Mouse (Mus musculus) right cerebral cortex, postnatal 14 days (tissue): ENCODE measurements around the gene Stk10.
A peak's percentile ranks its signal among the peaks of the same experiment; 100 is the strongest.

Experiments
- DNase-seq: peaks from one replicate; pipeline ENCODE4 v3.0.0; 2022

The Stk10 gene

DNA sequence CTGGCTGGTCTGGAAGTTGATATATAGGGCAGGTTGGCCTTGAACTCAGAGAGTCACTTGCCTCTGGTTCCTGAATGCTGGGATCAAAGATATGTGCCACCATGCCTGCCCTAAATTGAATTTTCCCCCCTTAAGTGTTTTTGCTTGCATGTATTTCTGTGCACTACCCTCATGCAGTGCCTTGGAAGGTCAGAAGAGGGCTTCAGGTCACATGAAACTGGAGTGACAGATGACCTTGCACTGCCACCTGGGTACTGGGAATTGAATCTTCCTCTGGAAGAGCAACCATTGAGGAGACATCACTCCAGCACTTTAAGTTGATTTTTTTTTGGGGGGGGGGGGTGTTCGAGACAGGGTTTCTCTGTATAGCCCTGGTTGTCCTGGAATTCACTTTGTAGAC, 3.0 kb upstream of the Stk10 start:
- no peak for DNase-seq

GRCm38 (mm10) chr11:32531871-32532764, 987 bp upstream of the Stk10 start, which contains the start of gene Efcab9:
Gene Efcab9 (minus strand): TSS chr11:32532081.
- DNase-seq, result no peak

GRCm38 (mm10) chr11:32533482-32534261, 567 bp downstream of the Stk10 start:
- peak; percentile 48 for DNase-seq

GRCm38 (mm10) chr11:32534453-32535075, 1.5 kb downstream of the Stk10 start:
- no peak for DNase-seq

GRCm38 (mm10) chr11:32535646-32536045, 2.5 kb downstream of the Stk10 start:
- DNase-seq, result no peak

GRCm38 (mm10) chr11:32536954-32537353, 3.8 kb downstream of the Stk10 start:
- DNase-seq, result no peak

DNA sequence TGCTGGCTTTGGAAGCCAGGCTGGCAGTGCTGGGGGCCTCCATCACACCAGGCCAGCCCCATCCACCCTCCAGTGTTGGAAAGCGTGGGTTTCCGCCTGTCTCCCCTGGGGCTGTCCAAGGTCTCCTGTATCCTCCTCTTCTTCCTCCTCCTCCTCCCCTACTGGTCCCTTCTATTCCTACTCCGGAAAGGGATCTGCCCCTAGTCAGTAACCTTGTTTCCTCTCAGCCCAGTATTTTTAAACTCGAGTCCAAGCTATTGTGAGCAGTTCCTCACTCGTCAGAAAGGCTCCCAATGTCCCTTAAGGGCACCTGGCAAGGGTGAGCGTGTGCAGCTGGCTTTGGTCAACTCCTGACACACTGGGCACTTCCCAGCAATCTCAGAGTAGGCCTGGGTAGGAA, 5.3 kb downstream of the Stk10 start:
- no peak for DNase-seq

DNA sequence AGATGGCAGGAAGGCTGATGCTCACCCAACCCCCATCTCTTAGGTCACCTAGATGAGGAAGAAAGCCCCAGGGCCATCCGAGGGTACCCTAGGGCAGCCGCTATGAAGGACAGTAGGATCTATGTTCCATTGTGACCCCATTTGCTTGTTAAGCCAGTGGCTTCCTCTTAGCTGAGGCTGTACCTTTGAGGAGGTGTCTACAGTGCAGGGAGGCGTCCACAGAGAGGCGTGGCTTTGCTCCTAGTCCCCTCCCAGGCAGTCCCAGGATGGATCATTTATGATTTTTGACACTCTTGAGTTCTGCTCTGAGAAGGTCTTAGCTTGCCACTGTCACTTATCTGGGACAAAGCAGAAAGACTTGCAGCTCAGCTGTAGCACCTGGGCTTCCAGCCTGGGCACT, 5.7 kb downstream of the Stk10 start:
- no peak for DNase-seq

- DNase-seq, result no peak
These were observed 6.6 kb downstream of the Stk10 start for GRCm38 (mm10) chr11:32539717-32540116.

GRCm38 (mm10) chr11:32540463-32540862, 7.4 kb downstream of the Stk10 start:
- DNase-seq, result no peak

DNA sequence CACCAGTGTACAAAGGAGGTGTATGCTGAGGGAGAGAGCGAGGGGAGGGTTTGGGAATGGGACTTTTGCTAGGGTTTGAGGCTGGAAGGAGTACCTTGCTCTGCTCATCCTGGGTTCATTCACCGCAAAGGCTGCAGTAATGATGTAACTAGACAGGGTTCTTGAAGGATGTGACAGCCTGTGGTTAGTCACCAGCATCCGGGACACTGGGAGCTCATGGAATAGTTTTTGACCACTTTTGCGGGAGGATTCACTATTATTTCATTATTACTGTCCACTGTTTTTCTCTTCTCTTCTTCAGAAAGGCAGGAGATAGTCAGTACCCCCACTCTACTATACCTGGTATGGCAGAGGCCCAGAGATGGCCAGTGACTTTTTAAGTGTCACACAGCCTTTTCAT, 9.1 kb downstream of the Stk10 start:
- DNase-seq, result no peak

GRCm38 (mm10) chr11:32542687-32543411, 9.7 kb downstream of the Stk10 start:
- DNase-seq, result no peak

- DNase-seq, result no peak
These were observed 10.9 kb downstream of the Stk10 start for GRCm38 (mm10) chr11:32544041-32544440.

- DNase-seq, result no peak
These were observed 11.4 kb downstream of the Stk10 start for GRCm38 (mm10) chr11:32544497-32544896.

DNA sequence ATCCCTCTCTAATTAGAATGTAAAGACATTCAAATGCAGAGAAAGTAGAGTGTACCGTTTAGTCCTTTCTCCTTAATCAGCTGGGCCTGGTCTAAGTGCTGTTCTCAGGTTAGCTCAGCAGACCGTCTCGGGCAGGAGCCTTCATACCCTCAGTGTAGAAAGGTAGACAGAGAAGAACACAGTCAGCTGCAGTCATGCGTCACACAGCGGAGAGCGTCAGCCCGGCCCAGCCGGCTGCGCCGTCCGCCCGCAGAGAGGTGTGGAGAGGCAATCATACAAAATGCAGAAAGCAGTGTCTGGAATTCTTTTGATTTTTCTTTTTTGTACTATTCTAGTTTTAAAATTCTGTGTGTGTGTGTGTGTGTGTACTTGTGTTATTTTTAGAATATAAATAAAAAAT, 12.5 kb downstream of the Stk10 start:
- no peak for DNase-seq

DNA sequence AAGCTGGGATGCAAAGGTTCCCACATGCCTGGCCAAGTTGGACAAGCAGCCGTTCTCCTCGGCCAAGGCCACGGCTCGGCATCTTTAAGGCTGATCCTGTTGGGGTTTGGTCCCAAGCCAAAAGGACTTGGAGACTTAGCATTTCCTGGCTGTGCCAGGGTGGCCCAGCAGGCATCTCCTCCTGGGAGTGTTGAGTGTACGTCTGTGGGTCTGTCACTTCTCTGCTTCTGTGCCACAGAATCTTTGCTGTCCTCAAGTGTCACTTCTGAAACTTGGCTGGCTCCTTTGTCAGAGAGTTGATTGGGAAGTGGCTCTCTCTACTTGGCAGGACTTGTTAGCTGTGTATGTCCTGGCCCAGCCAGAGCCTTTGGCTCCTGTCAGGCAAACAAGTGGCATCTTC, 13.4 kb downstream of the Stk10 start:
- DNase-seq, result no peak

DNA sequence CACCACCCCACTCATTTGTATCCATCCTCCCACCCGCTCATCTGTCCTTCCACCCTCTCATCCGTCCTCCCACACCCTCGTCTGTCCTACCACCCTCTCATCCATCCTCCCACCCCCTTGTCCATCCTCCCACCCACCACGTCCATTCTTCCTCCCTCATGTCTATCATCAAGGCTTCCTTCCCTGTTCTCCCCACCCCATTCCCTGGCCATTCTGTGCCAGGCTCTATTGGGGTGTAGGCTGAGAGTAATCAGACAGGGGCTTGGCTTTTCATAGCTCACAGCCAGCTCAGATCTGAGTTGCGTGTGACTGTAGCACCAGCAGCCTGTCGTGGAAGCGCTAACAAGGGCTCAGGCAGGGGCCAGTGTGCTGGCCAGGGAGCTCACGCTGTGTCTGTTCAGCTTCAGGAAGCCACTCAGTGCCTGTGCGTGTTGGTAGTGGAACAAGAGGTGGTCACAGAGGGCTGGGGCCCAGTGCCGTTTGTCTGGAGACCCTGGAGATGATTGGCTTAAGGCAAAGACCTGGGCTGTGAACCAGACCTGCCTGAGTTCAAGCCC, 14.4 kb downstream of the Stk10 start:
- no peak for DNase-seq

DNA sequence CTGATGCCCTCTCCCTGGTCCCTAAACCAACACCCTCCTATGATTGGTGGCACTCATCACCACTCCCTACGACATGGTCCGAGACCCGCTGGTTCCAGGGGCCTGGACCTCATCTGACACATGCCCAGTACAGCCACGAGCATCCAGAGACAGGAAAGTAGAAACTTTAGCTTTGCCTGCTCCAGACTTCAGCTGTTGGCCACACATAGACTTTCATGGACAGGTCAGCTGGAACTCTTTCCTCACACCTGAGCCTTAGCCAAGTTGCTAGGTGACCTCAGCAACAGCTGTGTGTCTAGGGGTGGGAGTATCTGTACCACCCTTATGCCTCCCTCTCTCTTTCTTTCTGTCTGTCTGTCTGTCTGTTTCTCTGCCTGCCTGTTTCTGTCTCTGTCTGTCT, 15.1 kb downstream of the Stk10 start:
- DNase-seq, result no peak

DNA sequence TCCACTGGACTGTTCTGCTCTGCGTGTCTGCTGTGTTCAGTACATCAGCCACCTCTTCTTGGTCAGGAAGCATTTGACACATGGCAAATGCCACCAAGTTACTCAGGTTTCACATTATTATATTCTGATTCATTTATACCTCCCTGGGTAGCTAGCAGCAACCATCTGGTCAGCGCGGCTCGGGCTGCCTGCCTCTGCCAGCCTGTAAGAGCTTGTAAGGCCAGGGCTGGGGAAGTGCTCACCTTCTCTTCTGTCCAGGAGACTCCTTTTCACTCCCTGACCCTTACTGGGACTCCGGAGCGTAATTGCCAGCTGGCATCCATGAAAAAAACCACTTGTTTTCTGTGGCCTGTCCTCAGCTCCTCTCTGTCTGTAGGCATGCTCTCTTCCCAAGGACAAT, 16.1 kb downstream of the Stk10 start:
- no peak for DNase-seq

DNA sequence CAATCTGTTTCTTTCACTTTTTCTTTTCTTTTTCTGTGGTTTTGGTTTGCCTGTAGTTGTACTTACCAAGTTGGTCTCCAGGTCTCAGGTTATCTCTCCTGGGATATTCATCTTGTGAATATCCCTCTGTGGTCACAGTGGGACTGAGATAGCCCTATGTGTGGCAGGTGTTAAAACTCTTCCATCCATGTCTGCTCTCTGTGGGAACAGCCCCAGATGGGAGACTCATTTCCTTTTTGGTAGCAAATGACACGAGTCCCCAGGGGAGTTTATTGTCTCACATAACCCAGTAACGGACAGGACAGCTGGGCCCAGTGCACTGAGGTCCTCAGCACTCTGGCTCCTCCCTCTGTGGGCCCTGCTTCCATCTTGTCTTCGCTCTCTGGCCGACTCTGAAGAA, 17.0 kb downstream of the Stk10 start:
- DNase-seq, result no peak

DNA sequence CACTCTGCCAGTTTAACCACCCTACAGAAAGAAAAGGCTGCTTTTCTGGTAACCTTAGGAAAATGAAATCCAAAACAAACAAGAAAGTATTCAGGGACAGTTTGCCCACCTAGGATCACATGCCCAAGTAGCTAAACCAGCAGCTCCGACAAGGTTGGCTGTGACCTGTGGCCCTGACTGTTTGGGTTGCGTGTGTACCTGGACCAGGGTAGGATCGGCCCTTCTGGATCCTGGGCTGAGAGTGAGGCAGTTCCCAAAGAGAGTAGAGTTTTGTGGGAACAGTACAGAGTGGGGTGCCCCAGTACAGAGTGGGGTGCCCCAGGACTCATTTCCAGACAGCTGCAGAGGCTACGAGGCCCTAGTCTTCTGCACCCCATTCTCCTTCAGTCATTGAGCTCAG, 18.0 kb downstream of the Stk10 start:
- DNase-seq, result no peak

DNA sequence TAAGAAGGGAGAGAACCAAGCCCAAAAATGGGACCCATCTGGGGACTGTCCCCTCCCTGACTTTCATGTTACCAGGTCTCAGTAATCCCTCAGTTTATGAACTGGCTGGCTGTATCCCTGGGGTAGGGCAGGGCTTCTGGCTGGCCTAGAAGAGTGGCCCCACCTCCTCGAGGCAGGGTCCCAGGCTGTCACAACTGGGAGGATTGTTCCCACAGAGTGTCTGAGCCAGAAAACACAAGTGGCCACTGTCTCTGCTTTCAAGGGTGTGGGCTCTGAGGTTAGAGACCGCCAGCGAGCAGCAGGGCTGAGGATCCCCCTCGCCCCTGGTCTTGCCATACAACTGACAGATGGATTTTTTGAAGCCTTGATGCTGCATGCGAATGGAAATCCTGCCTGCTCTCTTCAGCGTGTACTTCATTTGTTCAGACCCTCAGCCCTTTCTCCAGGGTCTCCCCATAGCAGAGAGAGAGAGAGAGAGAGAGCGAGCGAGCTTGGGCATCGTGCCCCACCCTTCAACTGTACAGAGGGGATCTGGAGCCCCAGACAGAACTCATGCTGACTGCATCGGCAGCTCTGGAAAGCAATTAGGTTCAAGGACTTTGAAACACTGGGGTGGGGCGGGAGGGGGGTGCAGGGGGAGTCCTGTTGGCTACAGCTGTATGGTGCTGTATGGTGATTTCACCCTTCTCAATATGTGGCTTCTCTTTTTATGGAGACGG, 18.6 kb downstream of the Stk10 start:
- DNase-seq, result no peak
